Mouse (Mus musculus) embryo, embryonic 11 days (tissue): ENCODE results near the gene Arhgap15.

Experiments
- DNase-seq: peaks from one replicate; pipeline ENCODE4 v3.0.0-alpha.2; 2015

The Arhgap15 gene

GRCm38 (mm10) chr2:43783759-43784735, 35.4 kb downstream of the Arhgap15 start:
- no peak for DNase-seq

DNA sequence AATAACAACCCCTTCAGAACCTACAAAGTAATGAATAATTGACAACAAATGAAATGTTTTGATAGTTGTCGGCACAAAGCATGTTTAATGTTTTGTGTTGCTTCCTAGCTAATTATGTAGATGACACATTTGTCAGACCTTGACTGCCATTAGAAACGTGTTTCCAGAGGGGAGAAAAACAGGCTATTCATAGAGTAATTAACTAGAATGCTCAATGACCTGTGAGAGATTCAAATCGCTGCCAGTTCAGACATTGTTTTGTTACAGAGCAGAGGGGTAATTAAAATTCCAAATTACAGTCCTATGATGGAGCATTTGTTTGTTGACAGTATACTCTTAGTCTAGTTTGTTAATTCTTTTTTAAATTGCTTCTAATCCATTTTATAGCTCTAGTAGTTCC, 37.5 kb downstream of the Arhgap15 start:
- DNase-seq, result no peak

GRCm38 (mm10) chr2:43787141-43787540, 38.5 kb downstream of the Arhgap15 start:
- peak; percentile 59 for DNase-seq

- peak; percentile 10 for DNase-seq
These were observed 39.9 kb downstream of the Arhgap15 start for GRCm38 (mm10) chr2:43788484-43788883.

DNA sequence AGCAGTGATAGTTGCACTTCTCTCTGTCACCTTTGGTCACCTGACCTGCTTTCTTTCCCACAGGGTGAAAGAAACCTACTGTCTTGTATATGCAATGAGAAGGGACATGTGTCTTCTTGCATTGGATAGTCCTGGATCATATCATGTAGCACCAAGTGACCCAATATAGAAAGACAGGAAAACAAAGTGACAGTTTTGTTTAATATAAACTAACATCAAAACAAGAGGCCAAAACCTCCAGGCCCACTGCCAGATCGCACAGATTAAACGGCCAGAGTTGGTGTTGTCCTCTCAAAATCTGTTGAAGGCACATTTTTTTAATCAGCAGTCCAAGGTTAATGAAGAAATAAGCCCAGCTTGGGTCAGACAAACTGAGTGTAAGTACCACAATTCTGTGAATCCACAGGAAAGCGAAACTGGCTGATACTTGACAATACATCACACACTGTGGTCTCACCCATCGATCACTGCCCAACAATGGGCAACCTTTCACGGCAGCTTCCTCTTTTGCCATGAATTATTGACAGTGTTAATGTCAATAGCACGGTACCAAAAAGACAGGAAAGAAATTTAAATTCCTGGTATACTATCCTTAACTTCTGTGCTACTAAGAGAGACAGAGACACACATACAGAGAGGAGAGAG, 41.5 kb downstream of the Arhgap15 start:
- no peak for DNase-seq

DNA sequence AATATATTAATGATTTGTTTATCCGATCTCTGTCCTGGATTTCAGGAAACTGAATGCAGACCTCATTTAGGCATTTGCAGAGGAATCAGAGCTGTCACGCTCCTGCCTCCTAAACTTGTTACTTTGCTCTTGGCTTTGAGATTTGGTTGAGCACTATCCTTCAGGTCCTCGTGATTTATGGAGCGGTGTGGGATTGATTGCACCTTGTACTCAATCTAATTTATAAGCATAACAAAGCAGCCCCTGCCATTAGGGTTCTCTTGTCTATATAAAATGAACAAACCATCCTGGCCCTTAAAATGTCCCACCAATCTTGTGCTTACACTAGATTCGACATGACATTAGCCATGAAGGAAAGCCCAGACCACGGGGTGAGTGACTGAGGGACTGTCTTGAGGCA, 43.0 kb downstream of the Arhgap15 start:
- DNase-seq, result no peak

DNA sequence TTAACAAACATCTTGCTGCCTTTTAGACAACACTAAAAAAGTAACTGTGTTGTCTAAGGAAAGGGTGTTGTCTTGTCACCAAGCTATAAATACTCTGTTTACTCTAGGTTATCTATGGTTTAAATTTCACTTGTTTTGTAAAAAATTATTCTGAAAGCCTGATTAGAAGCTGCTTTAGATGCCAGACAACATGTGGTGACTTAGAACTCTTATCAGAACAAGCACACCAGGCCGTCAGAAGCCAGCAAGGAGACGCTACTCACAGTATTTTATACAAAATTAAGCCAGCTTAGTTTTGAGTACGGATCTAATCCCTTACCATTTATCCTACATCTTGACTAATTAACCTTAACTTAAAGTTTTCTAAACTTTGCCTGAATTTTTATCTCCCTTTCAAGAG, 44.5 kb downstream of the Arhgap15 start:
- no peak for DNase-seq

DNA sequence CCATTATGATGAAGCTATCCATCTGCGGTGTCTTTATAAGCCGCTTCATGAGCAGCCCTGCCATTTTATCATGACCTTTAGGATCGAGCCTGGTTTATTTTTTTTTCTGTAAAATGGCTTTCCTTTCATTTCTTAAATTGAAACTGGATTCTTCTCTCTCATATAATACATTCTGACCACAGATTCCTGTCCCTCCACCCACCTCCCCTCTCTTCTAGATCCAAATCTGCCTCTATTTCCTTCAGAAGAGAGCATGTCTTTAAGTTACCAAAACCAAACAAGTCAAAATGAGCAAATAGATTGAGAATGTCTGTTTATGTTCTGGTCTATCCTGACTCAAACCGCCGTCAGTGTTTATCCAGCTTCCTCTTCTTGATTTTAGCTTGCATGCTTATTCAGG, 46.1 kb downstream of the Arhgap15 start:
- no peak for DNase-seq

- no peak for DNase-seq
These were observed 47.8 kb downstream of the Arhgap15 start for GRCm38 (mm10) chr2:43796448-43796847.

DNA sequence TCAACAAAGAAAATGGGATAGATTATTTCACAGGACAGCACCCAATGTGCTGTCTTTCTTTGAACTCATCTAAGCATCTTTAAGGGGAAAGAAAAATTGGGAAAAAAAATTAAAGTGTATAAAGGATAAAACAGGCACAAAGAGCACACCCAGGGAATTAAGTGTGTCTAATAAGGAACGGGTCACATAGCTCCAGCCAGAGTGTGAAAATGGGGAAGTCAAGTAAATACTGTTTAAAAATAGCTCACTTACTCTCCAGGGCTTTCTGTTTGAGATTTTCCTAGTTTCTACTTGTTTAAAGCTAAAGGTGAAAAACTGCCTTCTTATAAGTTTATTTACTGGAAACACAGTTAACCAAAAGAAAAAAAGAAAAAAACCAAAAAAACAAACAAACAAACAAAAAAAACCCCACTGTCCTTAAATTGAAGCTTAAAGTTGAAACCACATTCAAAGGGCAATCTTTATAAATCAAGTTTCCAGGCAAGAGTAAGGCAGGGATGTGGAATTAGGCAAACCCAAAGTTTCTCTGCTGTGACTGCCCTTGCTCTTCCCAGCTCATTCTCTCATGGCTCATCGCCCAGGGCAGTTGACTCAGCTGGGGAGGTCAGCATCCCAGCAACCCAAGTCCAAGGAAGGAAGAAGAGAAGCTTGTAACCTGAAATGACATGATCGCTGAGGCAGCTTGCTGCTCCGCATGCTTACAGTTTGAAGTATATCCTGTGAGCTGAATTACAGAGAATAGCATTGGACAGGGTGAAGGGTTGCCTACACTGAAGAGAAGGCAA, 57.5 kb downstream of the Arhgap15 start:
- DNase-seq, result peak; percentile 16

DNA sequence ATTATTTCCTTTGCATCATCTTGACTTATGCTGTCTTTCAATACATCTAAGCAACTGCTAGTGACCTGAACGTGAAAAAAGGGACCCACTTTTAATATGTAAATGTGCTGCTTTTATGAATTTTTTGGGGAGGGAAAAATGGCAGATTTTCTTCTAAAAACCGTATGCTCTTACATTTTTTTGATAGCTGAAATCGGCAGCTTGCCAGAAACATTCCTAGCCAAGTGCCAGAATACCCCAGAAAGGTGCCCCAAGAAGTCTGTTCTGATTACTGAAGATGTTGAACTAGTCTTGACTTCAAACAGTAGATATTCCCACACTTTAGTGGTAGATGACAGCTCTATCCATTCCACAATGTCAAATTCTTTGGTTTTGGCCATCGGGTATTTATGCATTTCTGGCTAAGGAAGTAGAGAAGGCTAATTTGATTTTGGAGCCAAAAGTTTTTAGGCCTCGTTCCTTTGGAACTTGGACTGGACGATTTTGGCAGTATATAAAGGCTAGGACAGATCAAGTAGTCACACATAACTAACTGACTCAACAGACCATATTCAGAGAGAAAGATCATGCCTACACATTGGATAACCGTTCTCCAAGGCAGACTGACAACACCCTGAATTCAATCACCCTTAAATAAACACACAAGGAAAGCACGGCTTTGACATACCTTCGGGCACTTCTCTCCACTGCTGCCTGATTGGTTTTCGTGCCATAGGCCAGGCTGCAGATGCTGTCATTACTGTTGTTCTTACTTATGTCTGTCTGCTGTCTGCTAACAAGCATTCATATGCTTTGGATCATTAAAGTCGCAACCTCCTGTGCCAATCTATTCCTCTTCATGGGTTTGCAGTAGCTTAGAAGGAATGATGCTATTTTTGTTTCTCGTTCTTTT, 67.5 kb downstream of the Arhgap15 start:
- DNase-seq, result no peak

GRCm38 (mm10) chr2:43816788-43817581, 68.4 kb downstream of the Arhgap15 start:
- DNase-seq, result no peak

DNA sequence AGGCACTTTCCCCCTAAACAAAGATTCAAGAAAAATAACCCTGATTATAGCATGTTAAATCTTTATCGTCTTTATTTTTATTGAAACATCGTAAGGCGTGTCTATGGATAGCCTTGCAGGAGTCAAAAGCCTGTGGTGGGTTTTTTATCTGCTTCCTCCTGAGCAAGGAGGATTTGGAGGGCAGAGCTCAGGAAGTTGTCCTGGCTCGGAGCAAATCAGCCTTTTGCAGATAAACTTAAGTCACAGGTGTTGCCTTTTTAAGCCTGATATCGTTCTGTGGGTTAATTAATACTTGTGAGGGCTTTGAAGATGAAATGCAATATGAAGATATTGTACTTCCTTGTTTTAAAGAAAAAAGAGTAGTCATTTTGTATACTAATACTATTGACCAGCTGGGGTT, 87.3 kb downstream of the Arhgap15 start:
- no peak for DNase-seq

GRCm38 (mm10) chr2:43841644-43842043, 93.0 kb downstream of the Arhgap15 start:
- DNase-seq, result no peak

- peak; percentile 5 for DNase-seq
These were observed 102.6 kb downstream of the Arhgap15 start for GRCm38 (mm10) chr2:43851195-43851594.

- no peak for DNase-seq
These were observed 114.1 kb downstream of the Arhgap15 start for GRCm38 (mm10) chr2:43862709-43863108.

DNA sequence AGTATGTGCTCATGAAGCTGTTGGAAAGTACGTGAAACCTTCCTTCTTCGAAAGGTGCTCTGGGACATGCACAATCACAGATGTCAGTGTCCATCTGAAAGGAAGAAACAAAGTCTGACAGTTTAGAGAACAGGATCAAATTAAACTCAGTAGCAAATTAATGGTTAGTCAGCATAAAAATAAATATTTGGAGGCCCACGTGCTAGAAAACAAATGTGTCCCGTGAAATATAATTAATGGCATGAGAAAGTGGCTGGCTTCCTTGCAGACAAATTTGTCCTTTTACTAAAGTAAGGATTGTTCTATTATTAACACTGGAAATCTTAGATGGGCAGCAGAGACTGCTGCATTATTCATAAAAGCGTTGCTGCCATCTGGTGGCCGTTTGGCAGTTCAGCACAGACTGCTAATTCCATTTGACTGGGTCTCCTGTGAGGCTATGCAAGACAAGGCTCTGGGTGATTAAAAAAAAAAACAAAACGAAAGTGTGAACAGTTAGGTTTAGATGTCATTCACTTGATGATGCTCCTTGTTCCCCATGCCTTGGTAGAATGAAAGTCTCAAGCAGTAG, 153.9 kb downstream of the Arhgap15 start:
- DNase-seq, result peak; percentile 88

DNA sequence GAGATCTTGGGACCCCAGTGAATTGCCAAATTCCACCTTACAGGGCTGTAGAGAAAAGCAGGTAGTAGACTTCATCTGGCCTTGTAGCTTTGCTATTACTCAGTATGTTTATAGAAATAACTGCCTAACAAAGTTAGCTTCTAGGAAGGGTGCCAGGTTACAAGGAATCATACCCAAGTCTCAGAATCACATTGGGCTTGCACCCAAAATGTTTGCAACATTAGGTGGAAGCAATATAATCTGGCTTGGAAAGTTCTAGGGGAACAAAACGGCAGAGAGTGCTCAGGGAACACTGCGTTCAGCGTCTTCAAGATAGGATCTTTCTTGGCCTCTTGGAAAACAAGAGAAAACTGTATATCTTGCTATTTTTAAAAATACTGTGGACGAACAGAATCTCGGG, 158.9 kb downstream of the Arhgap15 start:
- DNase-seq, result no peak

DNA sequence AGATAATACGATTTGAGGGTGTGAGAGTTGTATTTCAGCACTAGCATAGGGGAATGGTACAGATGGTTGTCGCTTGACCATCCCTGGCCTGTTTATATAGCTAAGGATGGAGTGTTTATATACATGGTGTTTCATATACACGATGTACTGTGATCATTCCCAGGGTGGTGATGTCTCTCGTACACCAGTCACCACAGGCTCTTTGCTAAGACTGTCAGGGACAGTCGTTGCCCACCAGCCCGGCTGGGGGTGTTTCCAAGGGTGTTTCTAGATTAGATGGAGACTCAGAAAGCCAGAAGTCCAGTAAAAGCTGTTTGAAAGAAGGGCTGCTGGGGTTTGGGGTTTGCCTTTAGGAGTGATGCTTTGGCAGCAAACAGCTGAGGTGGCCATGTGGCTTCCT, 165.5 kb downstream of the Arhgap15 start:
- DNase-seq, result no peak

DNA sequence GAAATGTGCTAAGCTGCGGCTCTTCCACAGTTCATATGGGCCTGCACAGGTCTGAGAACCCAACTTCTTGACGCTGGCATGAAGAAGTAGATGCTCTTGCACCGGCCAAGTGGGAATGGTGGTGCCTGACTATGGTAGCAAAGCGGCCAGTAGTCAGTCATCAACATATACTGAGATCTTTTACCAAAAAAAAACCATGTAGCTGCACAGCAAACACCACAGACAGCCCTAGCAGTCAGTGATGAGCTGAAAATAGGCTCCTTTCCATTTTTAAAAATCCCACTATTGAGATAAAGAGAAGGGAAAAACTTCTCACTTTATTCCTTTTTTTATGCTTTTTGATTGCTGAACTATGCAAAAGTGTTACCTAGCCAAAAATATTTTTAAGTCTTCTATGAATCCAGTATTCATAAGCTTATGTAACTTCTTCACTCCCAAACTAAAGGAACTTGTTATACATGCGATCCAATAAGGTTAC, 175.3 kb downstream of the Arhgap15 start:
- no peak for DNase-seq

DNA sequence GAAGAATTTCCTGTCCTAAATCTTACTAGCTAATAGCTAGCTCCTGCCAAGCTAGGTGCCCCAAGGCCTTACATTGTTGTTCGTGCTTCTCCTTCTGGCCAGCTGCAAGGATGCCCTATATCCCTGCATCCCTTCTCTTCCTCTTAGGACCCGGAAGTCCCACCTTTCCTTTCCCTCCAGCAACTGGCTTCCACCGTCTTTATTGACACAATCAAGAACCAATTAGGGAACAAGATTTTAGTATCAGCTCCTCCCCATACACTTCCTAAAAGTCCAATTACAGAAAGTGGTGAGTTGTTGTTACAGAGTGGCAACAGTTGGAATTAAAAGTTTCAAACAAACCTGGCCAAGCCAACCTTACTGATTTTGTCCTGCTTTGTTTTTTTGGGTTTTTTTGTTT, 183.1 kb downstream of the Arhgap15 start:
- no peak for DNase-seq
